Mouse (Mus musculus) midbrain, embryonic 13.5 days (tissue): Measurements from ENCODE around the gene Ncl. TPM values are rescaled to one million over a fixed set of nuclear protein-coding genes. Genes with fewer than 3 reads are reported as not detected.
A peak's percentile ranks its signal among the peaks of the same experiment; 100 is the strongest.

Experiments used
- ATAC-seq: fragments of 200-750 bp; cut with Nextera tagmentation; 2 replicates; pipeline ENCODE4 v1.8.0; 2017; ENCODE audit warnings: mild to moderate bottlenecking, moderate TSS enrichment, moderate library complexity
- H3K27ac ChIP-seq: fragments of 300-500 bp; sonication (generic); 2 replicates; pipeline ENCODE4 v1.5.1; 2015; ENCODE audit warnings: inconsistent platforms, mild to moderate bottlenecking, moderate library complexity
- H3K27me3 ChIP-seq: fragments of 300-500 bp; sonication (generic); 2 replicates; pipeline ENCODE4 v1.6.1; 2015; ENCODE audit warnings: mild to moderate bottlenecking, inconsistent platforms
- H3K36me3 ChIP-seq: fragments of 300-500 bp; sonication (generic); 2 replicates; pipeline ENCODE4 v1.6.1; 2015; ENCODE audit warnings: mild to moderate bottlenecking, inconsistent platforms
- H3K4me1 ChIP-seq: fragments of 300-500 bp; sonication (generic); replicated peaks from 2 replicates; pipeline ENCODE4 v1.6.1; 2015; ENCODE audit warnings: inconsistent platforms
- H3K4me2 ChIP-seq: fragments of 300-500 bp; sonication (generic); replicated peaks from 2 replicates; pipeline ENCODE4 v1.6.1; 2015; ENCODE audit warnings: moderate library complexity, mild to moderate bottlenecking, inconsistent platforms
- H3K4me3 ChIP-seq: fragments of 300-500 bp; sonication (generic); replicated peaks from 2 replicates; pipeline ENCODE4 v1.5.1; 2015; ENCODE audit warnings: mild to moderate bottlenecking, inconsistent platforms
- H3K9ac ChIP-seq: fragments of 300-500 bp; sonication (generic); replicated peaks from 2 replicates; pipeline ENCODE4 v1.6.1; 2015; ENCODE audit warnings: mild to moderate bottlenecking, inconsistent platforms
- H3K9me3 ChIP-seq: fragments of 300-500 bp; sonication (generic); 2 replicates; pipeline ENCODE4 v1.6.1; 2016; ENCODE audit warnings: mild to moderate bottlenecking, inconsistent platforms
- WGBS: fragments of 180-500 bp; shearing (Covaris S2); methylation state at CpG from one replicate; pipeline ENCODE4 v1.1.7; 2015; 5-methylcytosine and 5-hydroxymethylcytosine counted together
- polyA plus RNA-seq: library from polyadenylated mRNA; unstranded; fragments of >200 nt; fragmentation: Nextera tagmentation; extraction: Ambion mirVana; gene quantifications from 2 replicates; pipeline ENCODE4 v1.2.1, GENCODE M21; 2015

Gene Ncl
- polyA plus RNA-seq, 1 experiment from 2014 or later = 241 TPM

GRCm38 (mm10) chr1:86309270-86309833 lies 49.8 kb downstream of the Ncl start:
- Histone ChIP-seq H3K4me2 (no peak overlapping the region), H3K27me3 (peaks cover 22% of the 10 kb centered on the region), H3K27ac (no peak overlapping the region), H3K4me3 (no peak overlapping the region), H3K9ac (no peak overlapping the region), H3K4me1 (peaks cover 14% of the 10 kb centered on the region), H3K9me3 (no peaks in the 10 kb centered on the region), H3K36me3 (no peaks in the 10 kb centered on the region)
- 96% methylated on average over 7 of the region's 7 CpGs for WGBS
- no peak for ATAC-seq

- Histone ChIP-seq H3K9ac (no peak overlapping the region), H3K4me3 (no peak overlapping the region), H3K4me2 (no peak overlapping the region), H3K9me3 (no peaks in the 10 kb centered on the region), H3K27me3 (peaks cover 35% of the 10 kb centered on the region), H3K36me3 (no peaks in the 10 kb centered on the region), H3K4me1 (peaks cover 22% of the 10 kb centered on the region), H3K27ac (no peak overlapping the region)
- ATAC-seq = no peak
- 34% methylated on average over 4 of the region's 4 CpGs for WGBS
These were observed 51.1 kb downstream of the Ncl start for GRCm38 (mm10) chr1:86307871-86308641.

- 88% methylated on average over 7 of the region's 7 CpGs for WGBS
- Histone ChIP-seq H3K9me3 (no peaks in the 10 kb centered on the region), H3K27me3 (peaks cover 43% of the 10 kb centered on the region)
These were observed 51.9 kb downstream of the Ncl start for GRCm38 (mm10) chr1:86307177-86307762.

GRCm38 (mm10) chr1:86306686-86307085 lies 52.5 kb downstream of the Ncl start:
- peaks cover 48% of the 10 kb centered on the region for H3K27me3 ChIP-seq
- WGBS = 89% methylated on average over 3 of the region's 3 CpGs
- no peak for ATAC-seq

More at GRCm38 (mm10) chr1:86307177-86307762, 51.9 kb downstream of the Ncl start:
- H3K4me2 ChIP-seq = no peak overlapping the region
- H3K4me1 ChIP-seq = peaks cover 28% of the 10 kb centered on the region
- ATAC-seq = no peak
- no peak overlapping the region for H3K9ac ChIP-seq
- no peak overlapping the region for H3K4me3 ChIP-seq
- no peaks in the 10 kb centered on the region for H3K36me3 ChIP-seq
- H3K27ac ChIP-seq = no peak overlapping the region

GRCm38 (mm10) chr1:86303873-86304250 lies 55.3 kb downstream of the Ncl start:
- peak overlapping the region; percentile 66 for H3K9ac ChIP-seq

More at GRCm38 (mm10) chr1:86306686-86307085, 52.5 kb downstream of the Ncl start:
- no peaks in the 10 kb centered on the region for H3K36me3 ChIP-seq
- no peak overlapping the region for H3K4me3 ChIP-seq
- H3K27ac ChIP-seq = no peak overlapping the region
- H3K9me3 ChIP-seq = no peaks in the 10 kb centered on the region
- H3K4me2 ChIP-seq = no peak overlapping the region
- no peak overlapping the region for H3K9ac ChIP-seq
- H3K4me1 ChIP-seq = peaks cover 28% of the 10 kb centered on the region

GRCm38 (mm10) chr1:86303063-86303872 lies 55.9 kb downstream of the Ncl start:
- Histone ChIP-seq H3K27me3 (peaks cover 58% of the 10 kb centered on the region), H3K9me3 (no peaks in the 10 kb centered on the region), H3K27ac (no peak overlapping the region), H3K4me3 (peak overlapping the region; percentile 56), H3K4me2 (peak overlapping the region; percentile 99), H3K9ac (peak overlapping the region; percentile 66), H3K4me1 (peaks cover 17% of the 10 kb centered on the region), H3K36me3 (no peaks in the 10 kb centered on the region)
- ATAC-seq = peak; percentile 84
- under 1% methylated on average over 58 of the region's 65 CpGs for WGBS

More at GRCm38 (mm10) chr1:86303873-86304250, 55.3 kb downstream of the Ncl start:
- Histone ChIP-seq H3K4me3 (peak overlapping the region; percentile 56), H3K27me3 (peaks cover 58% of the 10 kb centered on the region), H3K36me3 (no peaks in the 10 kb centered on the region), H3K9me3 (no peaks in the 10 kb centered on the region), H3K4me2 (peak overlapping the region; percentile 99), H3K4me1 (peaks cover 17% of the 10 kb centered on the region), H3K27ac (no peak overlapping the region)
- ATAC-seq = peak; percentile 7; the same call in 1 of the 2 replicates
- 3% methylated on average over 16 of the region's 16 CpGs for WGBS

- Histone ChIP-seq H3K9me3 (no peaks in the 10 kb centered on the region), H3K4me2 (peak within 1 kb of the TSS; percentile 99), H3K27ac (no peak within 1 kb of the TSS), H3K9ac (peak within 1 kb of the TSS; percentile 66), H3K27me3 (peaks cover 58% of the 10 kb centered on the region), H3K36me3 (no peaks in the 10 kb centered on the region), H3K4me3 (peak within 1 kb of the TSS; percentile 56), H3K4me1 (peaks cover 17% of the 10 kb centered on the region)
- 21% methylated on average over 6 of the region's 6 CpGs for WGBS
- ATAC-seq = no peak
These were observed 56.7 kb downstream of the Ncl start, which contains the start of gene B3gnt7 for GRCm38 (mm10) chr1:86302532-86302931. B3gnt7 (plus strand) TSS chr1:86302832.

GRCm38 (mm10) chr1:86301221-86302091 lies 57.7 kb downstream of the Ncl start:
- H3K9ac ChIP-seq = no peak overlapping the region
- 57% methylated on average over 6 of the region's 6 CpGs for WGBS
- no peaks in the 10 kb centered on the region for H3K36me3 ChIP-seq
- H3K4me2 ChIP-seq = no peak overlapping the region
- no peak overlapping the region for H3K4me3 ChIP-seq
- H3K27me3 ChIP-seq = peaks cover 56% of the 10 kb centered on the region
- no peaks in the 10 kb centered on the region for H3K9me3 ChIP-seq
- H3K27ac ChIP-seq = no peak overlapping the region
- peaks cover 17% of the 10 kb centered on the region for H3K4me1 ChIP-seq
- no peak for ATAC-seq

- ATAC-seq = no peak
- H3K4me3 ChIP-seq = no peak overlapping the region
- peaks cover 51% of the 10 kb centered on the region for H3K27me3 ChIP-seq
- H3K36me3 ChIP-seq = no peaks in the 10 kb centered on the region
- WGBS = 61% methylated on average over 7 of the region's 7 CpGs
- H3K9ac ChIP-seq = no peak overlapping the region
- H3K9me3 ChIP-seq = no peaks in the 10 kb centered on the region
- no peak overlapping the region for H3K4me2 ChIP-seq
- H3K4me1 ChIP-seq = peaks cover 17% of the 10 kb centered on the region
- H3K27ac ChIP-seq = no peak overlapping the region
These were observed 58.5 kb downstream of the Ncl start for GRCm38 (mm10) chr1:86300731-86301130.

GRCm38 (mm10) chr1:86300093-86300492 lies 59.1 kb downstream of the Ncl start:
- peaks cover 18% of the 10 kb centered on the region for H3K4me1 ChIP-seq
- 21% methylated on average over 2 of the region's 2 CpGs for WGBS
- no peak overlapping the region for H3K9ac ChIP-seq
- H3K9me3 ChIP-seq = no peaks in the 10 kb centered on the region
- no peak for ATAC-seq
- H3K27ac ChIP-seq = no peak overlapping the region
- peaks cover 44% of the 10 kb centered on the region for H3K27me3 ChIP-seq
- H3K4me2 ChIP-seq = no peak overlapping the region
- no peaks in the 10 kb centered on the region for H3K36me3 ChIP-seq
- H3K4me3 ChIP-seq = no peak overlapping the region
